Mouse (Mus musculus) megakaryocyte progenitor cell, adult 5-6 weeks (primary cell): ENCODE results near the gene AF067061. TPM values are rescaled to one million over a fixed set of nuclear protein-coding genes. Genes with fewer than 3 reads are reported as not detected.
A peak's percentile ranks its signal among the peaks of the same experiment; 100 is the strongest.
"Not testable (repeated sequence)": the region's sequence is repeated elsewhere in the genome, so short reads cannot be mapped to it uniquely, and the experiment has no call there.

ENCODE experiments used
- ATAC-seq: replicated peaks from 2 replicates; pipeline ENCODE4 v1.8.0; 2016; ENCODE audit warnings: mild to moderate bottlenecking, moderate TSS enrichment, inconsistent platforms; ENCODE audit not compliant: poor library complexity
- total RNA-seq, 2 experiments: library from RNA; stranded (forward) in 1 of 2; stranded (reverse) in 1 of 2; fragments of 157-497, 149-512 nt in 1 of 2; fragments of 200-1000 nt in 1 of 2; gene quantifications; 2 replicates each; pipeline versions ENCODE4 v1.2.3 to v1.2.4; 2015 to 2017

AF067061 gene
- total RNA-seq (2015) (not detected in 2 replicates), total RNA-seq (2017) (not detected in 2 replicates)

- ATAC-seq: not testable (repeated sequence)
Measured at GRCm38 (mm10) chr13:120262870-120263269, at the start of gene AF067061. Gene AF067061 (plus strand): TSS chr13:120263114.

- not testable (repeated sequence) for ATAC-seq
Measured at GRCm38 (mm10) chr13:120215847-120216246, 47.1 kb upstream of the AF067061 start, which contains the start of gene Gm21762. Gene Gm21762 (minus strand): TSS chr13:120215947.

- ATAC-seq: peak; percentile 76
Measured at GRCm38 (mm10) chr13:120220922-120221321, 42.0 kb upstream of the AF067061 start.

- ATAC-seq: peak; percentile 69
Measured at GRCm38 (mm10) chr13:120223012-120223659, 39.8 kb upstream of the AF067061 start.

GRCm38 (mm10) chr13:120231798-120232197 lies 31.1 kb upstream of the AF067061 start:
- ATAC-seq: peak; percentile 90

GRCm38 (mm10) chr13:120232447-120233049 lies 30.4 kb upstream of the AF067061 start:
- ATAC-seq: peak; percentile 91

- ATAC-seq: not testable (repeated sequence)
Measured at GRCm38 (mm10) chr13:120238811-120239210, 24.1 kb upstream of the AF067061 start, which contains the start of gene Gm21731. Gene Gm21731 (plus strand): TSS chr13:120239111.

- ATAC-seq: peak; percentile 61
Measured at GRCm38 (mm10) chr13:120251208-120251924, 11.5 kb upstream of the AF067061 start.

- peak; percentile 72 for ATAC-seq
Measured at GRCm38 (mm10) chr13:120258817-120259658, 3.9 kb upstream of the AF067061 start.

- ATAC-seq: peak; percentile 66
Measured at GRCm38 (mm10) chr13:120259718-120260117, 3.2 kb upstream of the AF067061 start.

GRCm38 (mm10) chr13:120277837-120278236 lies 14.9 kb downstream of the AF067061 start:
- ATAC-seq: peak; percentile 85

GRCm38 (mm10) chr13:120278784-120279183 lies 15.9 kb downstream of the AF067061 start:
- 0 out of 2 replicates have a peak, but pooled peaks have one; percentile 37 for ATAC-seq

- peak; percentile 52 for ATAC-seq
Measured at GRCm38 (mm10) chr13:120299324-120299894, 36.5 kb downstream of the AF067061 start.

- peak; percentile 91 for ATAC-seq
Measured at GRCm38 (mm10) chr13:120299991-120300442, 37.1 kb downstream of the AF067061 start, which contains the start of gene BC147527. Gene BC147527 (plus strand): TSS chr13:120300392.

- no peak for ATAC-seq
Measured at GRCm38 (mm10) chr13:120300853-120301252, 37.9 kb downstream of the AF067061 start.

GRCm38 (mm10) chr13:120310749-120311148 lies 47.8 kb downstream of the AF067061 start:
- ATAC-seq: 0 out of 2 replicates have a peak, but pooled peaks have one; percentile 11

GRCm38 (mm10) chr13:120313584-120313983 lies 50.7 kb downstream of the AF067061 start:
- ATAC-seq: peak; percentile 86
